Mouse (Mus musculus): ENCODE results near the gene Eif5a2. TPM values are rescaled to one million over a fixed set of nuclear protein-coding genes. Genes with fewer than 3 reads are reported as not detected.

Gene Eif5a2
- 6.3 and 7.2 TPM in 2 replicates for polyA plus RNA-seq (2015; fragmentation: Nextera tagmentation; extraction: Ambion mirVana)

DNA sequence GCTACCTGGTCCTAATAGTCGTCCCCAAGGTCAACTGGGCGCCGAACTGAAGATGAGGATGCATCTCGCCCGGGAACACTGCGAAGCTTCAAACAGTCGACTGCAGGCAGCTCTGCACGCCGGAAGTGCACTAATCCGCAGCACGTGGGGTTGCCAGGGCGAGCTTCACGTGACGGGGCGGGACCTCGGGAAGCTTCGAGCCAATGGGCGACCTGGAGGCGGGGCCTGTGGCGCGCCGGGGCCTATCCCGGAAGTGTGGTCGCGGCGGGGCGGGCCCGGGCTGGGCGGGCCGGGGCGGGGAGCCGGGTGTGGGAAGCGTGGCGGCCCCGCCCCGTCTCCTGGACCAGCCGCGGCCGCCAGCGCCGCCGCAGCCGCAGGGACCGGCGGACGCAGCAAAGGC lies at the start of gene Eif5a2:
Gene Eif5a2, plus strand, starts transcription at position 283 of the 400 bp plus-strand sequence.
- Histone ChIP-seq H3K9me3 (no peaks in the 10 kb centered on the region), H3K36me3 (no peaks in the 10 kb centered on the region), H3K27me3 (no peaks in the 10 kb centered on the region), H3K4me2 (peak within 1 kb of the TSS; percentile 99), H3K4me3 (peak within 1 kb of the TSS; percentile 79), H3K4me1 (peaks cover 10% of the 10 kb centered on the region), H3K9ac (peak within 1 kb of the TSS; percentile 87), H3K27ac (peak within 1 kb of the TSS; percentile 38; the same call in 1 of the 2 replicates)
- 5% methylated on average over 27 of the region's 46 CpGs for WGBS
- peak; percentile 95 for ATAC-seq (ENCODE audit: insufficient number of reproducible peaks, low FRiP score, low TSS enrichment, low read depth)

DNA sequence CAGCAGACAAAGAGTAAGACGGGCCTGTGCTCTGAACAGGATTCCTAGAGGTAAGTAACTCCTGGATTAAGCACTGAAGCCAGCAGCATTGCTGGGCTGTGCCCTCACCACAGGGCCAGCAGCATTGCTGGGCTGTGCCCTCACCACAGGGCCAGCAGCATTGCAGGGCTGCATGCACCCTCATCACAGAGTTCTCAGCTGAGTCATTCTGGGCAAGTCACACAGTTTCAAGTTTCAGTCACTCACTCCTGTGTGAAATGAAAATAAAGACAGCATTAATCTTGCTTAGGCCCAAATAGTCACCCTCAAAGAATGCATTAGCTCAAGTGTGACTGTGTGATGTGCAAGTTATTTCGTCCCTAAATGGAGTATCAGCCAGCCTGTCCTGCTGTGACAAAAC lies 46.4 kb upstream of the Eif5a2 start:
- ATAC-seq (ENCODE audit: insufficient number of reproducible peaks, low FRiP score, low TSS enrichment, low read depth), result no peak

DNA sequence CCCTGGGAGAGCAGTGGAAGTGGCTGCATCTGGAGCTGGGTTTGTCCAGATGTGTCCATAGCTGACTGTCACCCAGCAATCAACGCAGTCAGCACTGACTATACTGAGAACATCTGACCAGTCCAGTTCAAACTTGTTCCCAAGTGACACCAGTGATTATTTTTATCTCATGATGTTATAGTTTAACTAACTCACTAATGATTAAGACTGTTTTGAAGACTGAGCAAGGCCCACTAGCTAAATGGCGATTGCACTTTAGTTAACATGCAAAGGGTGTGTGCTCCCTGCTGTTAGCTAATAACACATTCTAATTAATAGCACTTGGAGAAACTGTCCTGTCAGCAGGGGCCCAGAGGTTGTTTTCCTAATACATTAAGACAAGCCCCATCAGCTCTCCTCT lies 44.1 kb upstream of the Eif5a2 start:
- WGBS, result 41% methylated on average over 2 of the region's 2 CpGs
- Histone ChIP-seq H3K27ac (no peak overlapping the region), H3K9me3 (no peaks in the 10 kb centered on the region), H3K4me1 (no peaks in the 10 kb centered on the region), H3K4me3 (no peak overlapping the region), H3K4me2 (no peak overlapping the region), H3K36me3 (no peaks in the 10 kb centered on the region), H3K27me3 (no peaks in the 10 kb centered on the region), H3K9ac (no peak overlapping the region)
- ATAC-seq (ENCODE audit: insufficient number of reproducible peaks, low FRiP score, low TSS enrichment, low read depth), result no peak

More for the DNA sequence above, 46.4 kb upstream of the Eif5a2 start:
- H3K9ac ChIP-seq, result no peak overlapping the region
- no peak overlapping the region for H3K4me2 ChIP-seq
- no peak overlapping the region for H3K27ac ChIP-seq
- H3K9me3 ChIP-seq, result no peaks in the 10 kb centered on the region
- H3K4me3 ChIP-seq, result no peak overlapping the region
- H3K36me3 ChIP-seq, result no peaks in the 10 kb centered on the region
- no peaks in the 10 kb centered on the region for H3K27me3 ChIP-seq
- H3K4me1 ChIP-seq, result no peaks in the 10 kb centered on the region
- WGBS, result 64% methylated on average over 2 of the region's 2 CpGs

DNA sequence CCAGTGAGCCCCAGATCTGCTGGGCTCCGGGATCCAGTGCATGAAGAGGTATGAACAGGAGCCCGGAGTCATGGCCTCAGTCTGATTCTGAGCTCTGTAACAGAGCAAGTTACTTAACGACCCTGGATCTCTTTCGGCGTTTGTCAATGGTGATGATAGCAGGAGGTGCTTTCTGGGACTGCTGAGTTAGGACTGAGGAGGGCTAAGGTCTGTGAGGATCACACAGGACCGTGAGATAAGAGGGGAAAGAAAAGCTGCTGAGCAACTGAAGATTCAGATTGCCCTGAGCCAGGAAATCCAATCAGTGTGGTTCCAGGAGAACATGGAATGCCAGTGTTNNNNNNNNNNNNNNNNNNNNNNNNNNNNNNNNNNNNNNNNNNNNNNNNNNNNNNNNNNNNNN lies 40.7 kb upstream of the Eif5a2 start:
- Histone ChIP-seq H3K4me2 (no peak overlapping the region), H3K9me3 (no peaks in the 10 kb centered on the region), H3K9ac (no peak overlapping the region), H3K36me3 (no peaks in the 10 kb centered on the region), H3K4me1 (no peaks in the 10 kb centered on the region), H3K4me3 (no peak overlapping the region), H3K27me3 (no peaks in the 10 kb centered on the region), H3K27ac (no peak overlapping the region)
- 38% methylated on average over 6 of the region's 6 CpGs for WGBS
- no peak for ATAC-seq (ENCODE audit: insufficient number of reproducible peaks, low FRiP score, low TSS enrichment, low read depth)

DNA sequence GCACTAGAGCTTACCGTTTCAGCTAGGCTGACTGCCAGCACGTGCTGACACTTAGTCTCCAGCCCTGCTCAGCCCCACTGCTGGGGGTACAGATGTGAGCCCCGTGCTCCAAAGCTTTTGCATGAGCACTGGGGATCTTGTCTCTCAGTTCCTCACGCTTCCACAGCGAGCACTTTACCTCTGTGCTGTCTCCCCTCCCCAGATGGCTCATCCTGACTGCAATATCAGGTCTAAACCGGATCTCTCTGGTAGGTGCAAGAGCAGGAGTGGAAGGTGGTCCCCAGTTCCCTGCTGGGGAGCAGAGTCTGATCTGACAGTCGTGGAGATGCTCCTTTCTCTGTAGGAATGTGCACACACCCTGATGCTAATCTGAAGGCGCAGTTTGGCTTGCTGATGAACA lies 37.8 kb upstream of the Eif5a2 start:
- WGBS, result 51% methylated on average over 8 of the region's 8 CpGs

DNA sequence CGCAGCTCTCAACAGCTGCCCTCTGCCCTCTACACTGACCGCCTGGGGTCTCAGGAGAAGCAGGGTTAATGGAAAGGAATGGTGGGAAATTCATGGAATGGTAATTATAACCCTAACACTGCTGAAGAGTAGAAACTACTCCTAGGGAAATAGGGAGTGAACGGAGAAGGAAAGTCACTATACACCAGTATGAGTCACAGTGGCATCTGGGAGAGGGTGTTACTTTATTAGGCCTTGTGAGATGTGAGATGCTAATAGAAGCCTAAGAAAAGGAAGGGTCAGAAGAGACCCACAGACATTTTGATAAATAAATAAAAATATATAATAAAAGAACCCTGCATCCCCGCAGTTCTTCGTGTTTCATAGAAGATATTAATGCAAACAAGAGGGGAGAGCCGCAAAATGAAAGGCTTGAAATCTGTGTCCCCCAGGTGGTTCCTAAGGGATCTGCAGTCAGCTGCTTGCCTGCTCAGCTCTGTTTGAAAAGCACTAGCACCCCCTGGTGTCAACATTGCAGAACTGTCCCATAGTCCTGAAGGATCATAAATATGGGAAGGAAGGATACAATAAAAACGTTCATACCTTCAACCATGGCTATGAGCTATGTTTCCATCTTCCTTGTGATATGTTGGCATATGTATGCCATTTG lies 35.1 kb upstream of the Eif5a2 start:
- H3K36me3 ChIP-seq, result no peaks in the 10 kb centered on the region
- WGBS, result 28% methylated on average over 7 of the region's 7 CpGs

More for the DNA sequence above, 37.8 kb upstream of the Eif5a2 start:
- Histone ChIP-seq H3K27ac (no peak overlapping the region), H3K4me2 (no peak overlapping the region), H3K36me3 (no peaks in the 10 kb centered on the region), H3K27me3 (0 out of 2 replicates have a peak, but pooled peaks cover 3% of the 10 kb centered on the region), H3K9ac (no peak overlapping the region), H3K4me3 (no peak overlapping the region), H3K9me3 (no peaks in the 10 kb centered on the region), H3K4me1 (peaks cover 2% of the 10 kb centered on the region; the same call in 1 of the 2 replicates)
- no peak for ATAC-seq (ENCODE audit: insufficient number of reproducible peaks, low FRiP score, low TSS enrichment, low read depth)

DNA sequence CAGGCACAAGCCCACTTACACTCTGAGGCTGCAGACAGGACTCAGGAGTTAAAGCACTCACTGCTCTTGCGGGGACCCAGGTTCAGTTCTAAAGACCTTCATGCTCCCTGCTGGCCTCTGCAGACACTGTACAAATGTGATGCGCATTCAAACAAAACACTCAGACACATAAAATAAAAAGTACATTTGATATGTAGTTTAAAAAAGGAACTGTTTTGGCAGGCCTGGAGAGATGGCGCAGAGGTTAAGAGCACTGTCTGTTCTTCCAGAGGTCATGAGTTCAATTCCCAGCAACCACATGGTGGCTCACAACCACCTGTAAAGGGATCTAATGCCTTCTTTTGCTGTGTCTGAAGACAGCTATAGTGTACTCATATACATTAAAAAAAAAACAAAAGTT lies 32.9 kb upstream of the Eif5a2 start:
- no peak overlapping the region for H3K27ac ChIP-seq
- no peak overlapping the region for H3K4me3 ChIP-seq
- H3K9ac ChIP-seq, result no peak overlapping the region
- H3K9me3 ChIP-seq, result no peaks in the 10 kb centered on the region
- H3K36me3 ChIP-seq, result no peaks in the 10 kb centered on the region
- no peak for ATAC-seq (ENCODE audit: insufficient number of reproducible peaks, low FRiP score, low TSS enrichment, low read depth)
- H3K4me2 ChIP-seq, result no peak overlapping the region
- WGBS, result 65% methylated on average over 3 of the region's 3 CpGs
- H3K4me1 ChIP-seq, result peaks cover 2% of the 10 kb centered on the region; the same call in 1 of the 2 replicates
- H3K27me3 ChIP-seq, result 0 out of 2 replicates have a peak, but pooled peaks cover 3% of the 10 kb centered on the region

More for the DNA sequence above, 35.1 kb upstream of the Eif5a2 start:
- no peak overlapping the region for H3K4me3 ChIP-seq
- no peak overlapping the region for H3K4me2 ChIP-seq
- no peak overlapping the region for H3K27ac ChIP-seq
- H3K9me3 ChIP-seq, result no peaks in the 10 kb centered on the region
- no peak overlapping the region for H3K9ac ChIP-seq
- H3K27me3 ChIP-seq, result 0 out of 2 replicates have a peak, but pooled peaks cover 3% of the 10 kb centered on the region
- ATAC-seq (ENCODE audit: insufficient number of reproducible peaks, low FRiP score, low TSS enrichment, low read depth), result no peak
- peaks cover 2% of the 10 kb centered on the region; the same call in 1 of the 2 replicates for H3K4me1 ChIP-seq

DNA sequence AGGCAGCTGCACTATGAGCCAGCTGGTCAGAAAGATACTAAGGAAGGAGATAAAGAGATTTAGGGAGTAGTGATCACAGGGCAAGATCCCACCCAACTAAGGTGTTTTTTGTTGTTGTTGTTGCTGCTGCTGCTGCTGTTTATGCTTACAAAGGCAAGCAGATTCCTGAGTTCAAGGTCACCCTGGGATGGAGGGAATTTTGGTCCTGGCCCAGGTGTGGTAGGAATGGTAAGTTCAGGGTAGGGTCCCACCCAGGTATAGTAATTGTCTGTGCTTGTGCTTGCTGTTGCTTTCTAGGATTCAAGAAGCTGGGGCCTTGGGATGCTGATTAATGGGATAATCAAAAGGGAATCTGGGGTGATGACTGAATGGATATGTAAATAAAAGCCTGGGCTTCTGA lies 32.1 kb upstream of the Eif5a2 start:
- ATAC-seq (ENCODE audit: insufficient number of reproducible peaks, low FRiP score, low TSS enrichment, low read depth), result no peak
- Histone ChIP-seq H3K36me3 (no peaks in the 10 kb centered on the region), H3K4me1 (peaks cover 2% of the 10 kb centered on the region; the same call in 1 of the 2 replicates), H3K4me3 (no peak overlapping the region), H3K9ac (no peak overlapping the region), H3K27me3 (0 out of 2 replicates have a peak, but pooled peaks cover 3% of the 10 kb centered on the region), H3K4me2 (no peak overlapping the region), H3K27ac (no peak overlapping the region), H3K9me3 (no peaks in the 10 kb centered on the region)

DNA sequence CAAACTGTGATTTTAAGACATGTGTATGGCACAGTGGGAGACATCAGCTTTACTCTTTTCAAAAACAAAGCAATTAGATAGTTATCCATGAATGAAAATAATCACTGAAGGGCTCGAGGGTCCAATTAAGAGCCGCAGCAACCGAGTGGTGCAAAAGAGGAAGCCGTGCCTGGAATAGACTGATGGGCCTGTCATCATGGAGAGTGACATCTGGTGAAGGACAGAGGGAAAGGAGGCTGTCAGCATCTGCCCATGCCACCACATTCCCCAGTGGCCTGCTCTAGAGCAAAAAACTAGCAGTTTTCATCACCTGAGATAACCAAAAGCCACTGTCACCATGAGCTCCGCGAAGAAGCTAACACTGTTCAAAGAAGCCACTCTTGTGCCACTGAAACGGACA lies 25.6 kb upstream of the Eif5a2 start:
- H3K27me3 ChIP-seq, result no peaks in the 10 kb centered on the region
- H3K36me3 ChIP-seq, result no peaks in the 10 kb centered on the region
- no peaks in the 10 kb centered on the region for H3K9me3 ChIP-seq
- H3K27ac ChIP-seq, result no peak overlapping the region
- no peak overlapping the region for H3K9ac ChIP-seq
- no peaks in the 10 kb centered on the region for H3K4me1 ChIP-seq
- no peak overlapping the region for H3K4me2 ChIP-seq
- no peak overlapping the region for H3K4me3 ChIP-seq
- no peak for ATAC-seq (ENCODE audit: insufficient number of reproducible peaks, low FRiP score, low TSS enrichment, low read depth)
- 69% methylated on average over 7 of the region's 7 CpGs for WGBS

DNA sequence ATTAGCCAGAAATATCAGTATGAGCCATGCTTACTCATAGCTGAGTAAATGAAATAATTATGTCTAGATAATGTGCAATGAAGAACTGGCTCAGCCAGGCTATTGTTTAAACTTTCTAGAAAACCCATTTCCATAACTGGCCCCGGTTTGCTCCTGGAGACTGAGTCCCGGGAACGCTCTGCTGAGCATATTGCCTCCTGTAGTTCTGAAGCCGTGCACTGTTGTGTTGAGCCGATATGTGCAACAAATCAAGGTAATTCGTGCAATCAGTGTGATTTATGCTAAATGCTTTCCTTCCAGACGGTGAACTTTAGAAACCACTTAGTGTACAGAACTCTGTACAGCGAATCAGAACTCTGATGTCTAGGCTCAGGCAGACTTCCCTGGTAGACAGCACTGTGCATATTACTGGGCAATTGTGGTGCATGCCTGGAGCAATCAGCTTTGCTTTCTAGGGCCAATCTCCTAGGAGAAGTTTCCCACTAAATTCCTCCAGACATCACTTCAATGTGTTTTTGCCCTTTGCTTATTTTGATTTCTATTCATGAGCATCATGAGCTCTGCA lies 19.8 kb upstream of the Eif5a2 start:
- H3K4me2 ChIP-seq, result no peak overlapping the region
- H3K9me3 ChIP-seq, result no peaks in the 10 kb centered on the region
- no peaks in the 10 kb centered on the region for H3K4me1 ChIP-seq
- H3K27me3 ChIP-seq, result no peaks in the 10 kb centered on the region
- no peaks in the 10 kb centered on the region for H3K36me3 ChIP-seq
- H3K9ac ChIP-seq, result no peak overlapping the region
- no peak overlapping the region for H3K27ac ChIP-seq
- ATAC-seq (ENCODE audit: insufficient number of reproducible peaks, low FRiP score, low TSS enrichment, low read depth), result no peak
- WGBS, result 59% methylated on average over 8 of the region's 8 CpGs
- H3K4me3 ChIP-seq, result no peak overlapping the region

DNA sequence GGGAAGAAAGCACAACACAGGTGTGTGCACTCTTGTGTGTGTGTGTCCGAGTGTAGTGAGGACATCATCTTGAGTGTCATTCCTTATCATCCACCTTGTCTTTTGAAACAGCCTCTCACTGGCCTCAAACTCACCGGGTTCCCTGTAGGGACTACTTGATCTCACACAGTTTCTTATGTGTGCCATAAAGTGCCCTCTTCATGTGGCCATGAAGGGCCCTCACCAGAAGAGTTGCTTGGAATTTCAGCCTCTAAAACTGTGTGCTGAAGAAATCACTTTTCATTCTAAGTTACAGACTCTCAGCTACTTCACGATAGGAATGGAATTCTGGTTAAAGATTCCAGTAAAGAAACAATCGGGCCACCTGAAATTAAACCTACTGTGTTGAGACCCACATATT lies 14.1 kb upstream of the Eif5a2 start:
- WGBS, result 85% methylated on average over 4 of the region's 4 CpGs
- no peak overlapping the region for H3K4me2 ChIP-seq
- no peaks in the 10 kb centered on the region for H3K9me3 ChIP-seq
- no peak for ATAC-seq (ENCODE audit: insufficient number of reproducible peaks, low FRiP score, low TSS enrichment, low read depth)
- no peak overlapping the region for H3K9ac ChIP-seq
- H3K27me3 ChIP-seq, result no peaks in the 10 kb centered on the region
- no peaks in the 10 kb centered on the region for H3K36me3 ChIP-seq
- H3K27ac ChIP-seq, result no peak overlapping the region
- no peak overlapping the region for H3K4me3 ChIP-seq
- no peaks in the 10 kb centered on the region for H3K4me1 ChIP-seq

DNA sequence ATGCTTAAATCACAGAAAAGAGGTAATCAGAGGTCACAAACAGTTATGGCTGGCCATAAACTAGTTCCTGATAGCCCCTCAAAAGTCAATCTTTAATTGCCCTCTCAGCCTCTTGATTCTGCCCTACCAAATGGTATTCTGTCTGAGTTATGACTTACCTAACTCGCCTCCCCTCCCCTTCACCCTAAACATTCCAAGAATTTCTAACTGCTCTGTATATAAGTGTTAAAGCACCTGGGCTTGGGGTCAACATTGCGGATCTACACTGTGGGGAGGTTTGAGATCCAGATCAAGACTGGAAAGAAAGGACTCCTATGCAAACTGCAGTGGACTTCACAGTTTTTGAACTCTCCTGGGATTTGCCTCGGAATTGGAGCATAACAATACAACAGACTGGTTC lies 12.9 kb upstream of the Eif5a2 start:
- 59% methylated on average over 3 of the region's 3 CpGs for WGBS
- Histone ChIP-seq H3K4me2 (no peak overlapping the region), H3K36me3 (no peaks in the 10 kb centered on the region), H3K4me1 (no peaks in the 10 kb centered on the region), H3K9me3 (no peaks in the 10 kb centered on the region), H3K27me3 (no peaks in the 10 kb centered on the region), H3K4me3 (no peak overlapping the region), H3K27ac (no peak overlapping the region), H3K9ac (no peak overlapping the region)
- ATAC-seq (ENCODE audit: insufficient number of reproducible peaks, low FRiP score, low TSS enrichment, low read depth), result no peak

Data from limb, embryonic 15.5 days (tissue).